Mouse (Mus musculus) cerebellum, adult 8-10 months (tissue): ENCODE data around the gene Iqce.
A peak's percentile ranks its signal among the peaks of the same experiment; 100 is the strongest.

Source experiments
- DNase-seq: peaks from one replicate; pipeline ENCODE4 v3.0.0; 2022

The Iqce gene

DNA sequence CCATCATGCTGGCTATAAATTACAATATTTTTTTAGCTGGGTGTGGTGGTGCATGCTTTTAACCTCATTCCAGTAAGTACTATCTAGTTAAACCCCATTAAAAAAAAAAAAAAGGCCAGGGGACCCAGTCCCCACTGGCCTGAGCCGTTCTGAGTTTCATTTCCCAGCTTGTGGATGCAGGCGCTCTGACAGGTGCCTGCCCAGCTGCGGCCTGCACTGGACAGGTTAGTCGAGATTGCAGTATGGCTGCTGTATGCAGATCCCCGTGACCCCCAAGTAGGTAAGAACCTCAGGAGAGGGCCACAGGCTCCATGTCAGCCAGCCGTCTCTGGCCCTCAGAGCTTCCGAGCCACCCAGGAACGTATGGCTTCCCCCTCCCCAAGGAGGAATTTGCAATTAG is 40.8 kb downstream of the Iqce start:
- no peak for DNase-seq

DNA sequence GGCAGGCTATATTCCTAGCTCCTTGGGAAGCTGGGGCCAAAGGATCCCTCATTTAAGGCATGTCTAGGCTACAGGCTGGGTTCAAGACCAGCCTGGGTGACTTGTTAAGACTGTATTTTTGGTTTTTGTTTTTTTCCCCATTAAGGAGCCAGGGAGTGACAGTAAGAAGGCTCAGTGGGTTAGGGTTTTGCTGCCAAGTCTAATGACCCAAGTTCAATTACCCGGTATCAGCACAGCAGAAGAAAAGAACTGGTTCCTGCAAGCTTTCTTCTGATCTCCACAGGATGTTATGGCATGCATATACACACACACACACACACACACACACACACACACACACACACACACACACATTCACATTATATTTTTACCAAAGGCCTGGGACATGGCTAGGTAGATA is 41.8 kb downstream of the Iqce start:
- DNase-seq, result no peak

DNA sequence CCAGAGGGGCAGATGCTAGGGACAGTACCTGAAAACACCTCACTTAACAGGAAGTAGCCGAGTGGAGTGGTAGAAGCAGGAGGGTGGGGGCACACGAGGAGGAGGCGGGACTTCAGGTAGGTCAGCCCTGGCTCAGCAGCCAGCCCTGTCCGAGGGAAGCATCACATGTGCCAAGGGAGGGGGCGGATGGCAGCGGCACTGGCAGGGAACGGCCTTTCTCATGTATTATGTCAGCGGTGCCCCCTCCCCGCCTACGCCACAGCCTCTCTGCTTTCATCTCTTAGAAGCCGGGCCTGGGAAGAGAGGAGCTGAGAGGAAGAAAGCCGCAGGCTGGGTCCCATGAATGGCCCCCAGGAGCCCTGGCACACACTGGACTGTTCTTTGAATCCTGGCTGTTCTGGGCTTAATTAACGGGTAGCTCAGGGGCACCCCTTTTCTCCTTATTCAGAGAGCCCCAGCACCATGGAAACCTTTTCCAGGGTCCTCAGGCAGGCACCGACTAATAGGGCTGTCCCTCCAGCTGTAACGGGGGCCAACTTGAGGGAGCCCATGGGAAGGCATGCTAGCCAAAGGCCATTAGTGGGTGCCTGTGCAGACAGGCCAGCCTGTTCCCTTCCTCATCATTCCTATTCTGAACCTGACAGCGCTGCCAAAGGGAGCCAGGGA is 42.4 kb downstream of the Iqce start:
- no peak for DNase-seq

GRCm38 (mm10) chr5:140654096-140654845 is 47.9 kb downstream of the Iqce start:
- DNase-seq, result no peak

GRCm38 (mm10) chr5:140652587-140652986 is 49.6 kb downstream of the Iqce start:
- no peak for DNase-seq

DNA sequence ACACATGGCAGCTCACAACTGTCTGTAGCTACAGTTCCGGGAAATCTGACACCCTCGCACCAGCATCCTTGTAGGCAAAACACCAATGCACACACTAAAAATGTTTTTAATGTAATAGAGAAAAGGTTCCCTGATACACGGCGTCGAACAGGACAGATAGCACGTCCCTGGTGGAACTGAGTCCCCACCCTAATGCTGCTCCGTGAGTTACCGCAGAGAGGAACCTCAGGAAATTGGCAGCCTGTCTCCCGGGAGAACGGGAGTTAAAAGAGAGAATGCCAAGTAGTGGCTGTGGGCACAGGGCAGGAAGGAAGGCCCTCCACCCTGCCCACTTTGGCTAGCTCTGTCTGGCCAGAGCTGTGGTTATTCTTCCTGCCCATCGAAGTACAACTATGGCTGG is 50.9 kb downstream of the Iqce start:
- no peak for DNase-seq

GRCm38 (mm10) chr5:140649881-140650414 is 52.2 kb downstream of the Iqce start:
- no peak for DNase-seq

DNA sequence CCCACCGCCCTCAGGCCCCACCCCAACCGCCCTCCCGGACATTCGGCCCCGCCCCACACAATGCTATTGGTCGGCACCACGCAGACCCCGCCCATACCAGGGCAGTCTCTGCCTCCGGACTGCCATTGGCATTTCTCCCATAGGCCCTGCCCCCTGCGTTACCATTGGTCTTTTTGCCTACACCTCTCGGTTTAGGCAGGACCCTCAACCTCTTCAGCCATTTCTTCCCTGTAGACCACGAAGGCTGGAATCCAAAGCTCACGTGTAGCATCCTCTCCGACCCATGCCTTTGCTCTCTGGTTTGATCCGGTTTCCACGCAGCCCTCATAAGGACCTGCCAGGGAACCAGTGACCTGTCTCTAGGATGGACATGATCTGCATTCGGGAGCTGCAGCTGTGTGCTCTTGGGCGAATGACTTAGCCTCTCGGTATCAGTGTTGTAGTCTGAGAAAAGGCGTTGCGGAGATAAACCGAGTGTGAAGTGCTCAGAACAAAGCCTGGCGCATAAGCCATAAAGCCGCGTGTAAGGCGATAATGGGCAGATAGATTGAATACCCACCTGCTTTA is 53.0 kb downstream of the Iqce start:
- DNase-seq, result peak; percentile 96

DNA sequence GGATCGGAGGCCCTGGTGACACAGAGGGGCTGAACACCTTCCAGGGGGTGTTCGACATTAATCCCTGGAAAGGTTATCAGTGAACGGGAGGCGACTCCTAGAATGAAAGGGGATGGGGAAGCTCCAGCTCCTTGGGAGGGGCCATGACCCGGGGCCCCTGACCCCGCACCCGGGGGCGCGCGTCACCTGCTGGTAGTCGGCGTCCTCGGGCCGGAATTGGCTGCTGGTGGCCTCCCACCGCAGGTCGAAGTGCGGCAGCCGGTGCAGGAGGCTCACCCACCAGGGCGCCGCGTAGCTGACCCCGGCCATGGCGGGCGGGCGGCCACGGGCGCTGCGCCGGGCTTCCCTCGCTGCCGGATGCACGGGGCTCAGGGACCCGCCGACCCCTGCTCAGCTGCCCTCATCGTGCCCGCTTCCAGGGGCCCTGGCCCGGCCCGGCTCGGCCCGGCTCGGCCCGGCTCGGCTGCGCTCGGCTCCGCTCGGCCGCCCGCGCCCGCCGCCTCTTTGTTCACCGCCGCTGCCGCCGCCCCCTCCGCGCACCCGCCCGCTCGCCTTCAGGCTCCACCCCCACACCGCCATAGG is 53.6 kb downstream of the Iqce start, which contains the start of gene Ttyh3:
Gene Ttyh3, minus strand, starts transcription at position 513 of the 582 bp plus-strand sequence.
- DNase-seq, result no peak

DNA sequence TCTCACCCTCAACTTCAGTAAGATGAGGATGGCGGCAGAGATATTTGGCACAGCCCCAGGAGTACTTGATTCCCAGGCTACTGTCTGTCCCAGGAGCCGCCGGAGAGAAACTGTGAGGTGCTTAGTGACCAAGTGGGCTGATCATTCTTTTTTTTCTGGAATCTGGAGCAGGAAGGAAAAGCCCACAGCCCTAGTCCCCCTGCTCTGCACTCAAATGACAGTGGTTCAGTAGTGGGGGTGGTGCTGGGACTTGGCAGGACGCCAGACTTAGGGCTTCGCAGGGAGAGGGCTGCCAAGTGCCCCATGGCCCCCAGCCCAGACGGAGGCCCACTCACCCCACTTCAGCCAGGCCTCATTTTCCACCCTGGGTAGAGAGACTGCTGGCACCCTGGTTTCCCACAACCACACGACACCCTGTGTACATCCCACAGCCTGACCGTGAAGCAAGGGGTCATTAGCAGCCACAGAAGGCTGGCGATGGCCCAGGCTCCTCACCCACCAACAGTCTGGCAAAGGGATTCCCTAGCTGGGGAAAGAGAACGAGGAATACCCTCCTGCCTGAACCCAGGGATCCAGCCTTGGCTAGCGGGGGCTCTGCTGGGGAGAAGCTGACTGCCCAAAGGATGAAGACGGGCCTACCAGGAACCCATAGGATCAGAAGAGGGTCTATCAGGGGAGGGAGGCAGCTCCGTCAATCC is 54.2 kb downstream of the Iqce start:
- DNase-seq, result peak; percentile 64

GRCm38 (mm10) chr5:140647031-140647760 is 55.0 kb downstream of the Iqce start:
- peak; percentile 54 for DNase-seq

DNA sequence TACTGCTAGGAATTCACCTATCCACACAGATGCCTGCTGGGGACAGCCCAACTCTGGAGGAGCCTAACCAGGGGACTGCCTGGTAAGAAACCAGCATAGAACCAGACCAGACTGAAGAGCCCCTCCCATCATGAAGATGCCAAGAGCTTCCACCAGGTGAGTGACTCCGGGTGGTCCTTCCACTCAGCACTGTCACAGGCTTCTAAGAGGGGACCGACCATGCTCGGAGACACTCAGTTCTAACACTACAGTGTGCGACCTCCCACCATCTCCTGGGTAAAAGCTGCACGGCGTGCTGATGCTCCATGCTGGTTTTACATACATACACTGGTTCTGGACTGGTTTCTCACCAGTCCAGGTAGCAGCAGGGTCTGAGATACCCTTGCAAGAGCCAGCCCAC is 56.0 kb downstream of the Iqce start:
- no peak for DNase-seq

GRCm38 (mm10) chr5:140645454-140645853 is 56.7 kb downstream of the Iqce start:
- DNase-seq, result no peak

DNA sequence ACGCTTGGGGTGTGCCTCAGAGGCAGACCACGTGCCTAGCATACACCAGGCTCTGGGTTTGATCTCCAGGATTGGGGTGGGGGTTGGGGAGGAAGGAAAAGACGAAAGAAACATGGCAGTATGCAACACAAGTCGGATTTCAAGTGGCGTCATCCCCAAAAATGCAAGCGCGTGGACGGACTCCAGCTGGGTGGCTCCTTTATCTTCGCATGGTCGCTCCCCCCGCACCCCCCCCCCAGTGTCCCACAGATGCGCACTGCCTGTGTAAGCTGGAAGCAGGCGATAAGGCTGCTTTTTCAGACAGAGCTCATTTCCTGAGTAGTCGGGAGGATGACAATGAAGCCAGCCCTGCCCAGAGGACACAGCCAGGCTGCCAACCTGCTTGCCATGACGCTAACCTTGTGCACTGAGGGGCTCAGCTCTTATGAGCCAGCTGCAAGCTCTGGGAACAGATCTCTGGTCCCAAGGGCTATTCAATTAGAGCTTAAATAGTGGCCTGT is 57.4 kb downstream of the Iqce start:
- no peak for DNase-seq

GRCm38 (mm10) chr5:140644263-140644662 is 57.9 kb downstream of the Iqce start:
- DNase-seq, result no peak

DNA sequence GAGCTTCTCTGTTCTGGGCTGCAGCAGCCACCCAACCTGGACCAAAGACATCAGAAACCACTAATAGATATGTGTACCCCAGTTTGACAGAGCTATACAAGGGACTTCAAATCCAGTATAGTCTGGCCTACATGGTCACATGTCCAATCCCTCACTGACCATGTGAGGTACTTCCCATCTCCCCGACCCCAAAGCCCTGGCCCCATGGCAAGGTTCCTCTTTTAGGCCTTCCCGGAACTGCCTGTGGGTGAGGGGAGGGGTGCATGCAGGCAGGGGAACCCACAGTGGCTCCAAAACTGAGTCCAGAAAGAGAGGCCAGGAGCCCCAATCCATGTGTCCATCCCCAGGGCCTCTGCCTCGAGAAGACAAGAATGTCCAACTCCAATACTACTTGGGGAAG is 60.1 kb downstream of the Iqce start:
- no peak for DNase-seq

- no peak for DNase-seq
Observed at GRCm38 (mm10) chr5:140641254-140641928, 60.8 kb downstream of the Iqce start.

DNA sequence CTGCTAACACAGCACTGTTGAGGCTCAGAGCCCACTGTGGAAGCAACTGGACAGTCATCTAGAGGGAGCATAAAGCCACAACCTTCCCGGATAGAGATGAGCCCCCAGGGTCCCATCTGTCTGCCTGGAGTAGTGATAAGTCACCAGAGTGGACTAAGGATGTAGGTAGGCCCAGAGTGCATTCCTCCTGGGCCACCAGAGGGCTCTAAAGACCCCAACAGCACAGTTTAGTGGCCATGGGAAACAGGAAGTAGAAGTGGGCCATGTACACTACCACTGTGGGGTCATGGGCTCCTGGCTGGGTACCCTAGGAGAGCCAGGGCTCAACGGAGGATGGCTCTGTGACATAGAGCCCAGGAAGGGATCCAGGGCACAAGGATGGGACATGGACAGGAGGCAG is 61.4 kb downstream of the Iqce start:
- DNase-seq, result no peak

GRCm38 (mm10) chr5:140639871-140640270 is 62.3 kb downstream of the Iqce start:
- no peak for DNase-seq

DNA sequence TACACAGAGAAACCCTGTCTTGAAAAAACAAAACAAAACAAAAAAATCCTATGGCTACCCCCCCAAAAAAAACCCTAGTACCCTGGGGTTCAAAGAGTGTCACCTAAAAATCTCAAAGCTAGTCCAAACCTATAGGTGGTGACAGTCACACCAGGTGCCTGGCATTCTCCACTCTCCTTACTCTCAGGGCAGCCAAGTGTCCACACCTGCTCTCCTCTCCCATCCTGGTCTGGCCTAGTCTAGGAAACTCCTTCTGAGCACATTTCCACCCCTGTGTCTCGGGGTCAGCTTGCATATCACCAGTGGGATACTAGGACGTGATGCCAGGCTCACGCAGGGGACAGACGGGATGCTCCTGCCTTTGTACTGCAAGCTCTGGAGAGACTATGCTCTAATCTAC is 62.9 kb downstream of the Iqce start:
- DNase-seq, result no peak

DNA sequence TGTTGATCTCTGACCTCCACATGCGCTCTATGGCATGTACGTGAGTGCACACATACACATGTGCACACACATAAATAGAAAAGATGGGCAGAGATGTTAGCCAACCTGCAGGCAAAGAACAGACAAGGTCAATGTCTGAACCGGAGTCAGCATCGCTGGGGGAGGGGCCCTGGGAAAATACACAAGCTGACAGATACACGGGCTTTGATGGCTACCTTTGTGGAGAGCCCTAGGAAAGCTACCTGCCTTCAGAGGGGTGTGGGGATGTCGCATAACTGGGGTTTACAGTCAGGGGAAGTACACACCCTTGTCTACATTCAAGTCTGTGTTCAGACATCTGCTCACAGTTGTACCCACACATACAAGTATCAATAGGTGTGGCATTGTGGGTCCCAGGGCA is 63.7 kb downstream of the Iqce start:
- DNase-seq, result no peak
